Mouse (Mus musculus): ENCODE data around the gene Trhde. TPM values are rescaled to one million over a fixed set of nuclear protein-coding genes. Genes with fewer than 3 reads are reported as not detected.

Gene Trhde
- 0.19 and 0.33 TPM in 2 replicates for polyA plus RNA-seq (2012; rRNA removed)

GRCm38 (mm10) chr10:114802161-114802651 is at the start of gene Trhde:
TSS of gene Trhde (minus strand) at chr10:114802307.
- no peak for DNase-seq (ENCODE audit: low read depth, low spot score)
- WGBS, result 3% methylated on average over 30 of the region's 30 CpGs

- 89% methylated on average over 12 of the region's 12 CpGs for WGBS
- no peak for DNase-seq (ENCODE audit: low read depth, low spot score)
These were observed 39.9 kb upstream of the Trhde start for GRCm38 (mm10) chr10:114841966-114842365.

GRCm38 (mm10) chr10:114841440-114841839 is 39.3 kb upstream of the Trhde start:
- WGBS, result 21% methylated on average over 5 of the region's 5 CpGs
- DNase-seq (ENCODE audit: low read depth, low spot score), result no peak

GRCm38 (mm10) chr10:114831313-114831712 is 29.2 kb upstream of the Trhde start:
- DNase-seq (ENCODE audit: low read depth, low spot score), result no peak
- 52% methylated on average over 7 of the region's 7 CpGs for WGBS

- DNase-seq (ENCODE audit: low read depth, low spot score), result no peak
- WGBS, result 40% methylated on average over 3 of the region's 3 CpGs
These were observed 6.7 kb upstream of the Trhde start for GRCm38 (mm10) chr10:114808799-114809198.

- 52% methylated on average over 3 of the region's 3 CpGs for WGBS
- DNase-seq (ENCODE audit: low read depth, low spot score), result no peak
These were observed 3.8 kb upstream of the Trhde start for GRCm38 (mm10) chr10:114805884-114806283.

- 3% methylated on average over 66 of the region's 66 CpGs for WGBS
These were observed 498 bp downstream of the Trhde start for GRCm38 (mm10) chr10:114801457-114802160.

GRCm38 (mm10) chr10:114800331-114801304 is 1.5 kb downstream of the Trhde start:
- 11% methylated on average over 75 of the region's 75 CpGs for WGBS
- DNase-seq (ENCODE audit: low read depth, low spot score), result no peak

More at GRCm38 (mm10) chr10:114801457-114802160, 498 bp downstream of the Trhde start:
- no peak for DNase-seq (ENCODE audit: low read depth, low spot score)

GRCm38 (mm10) chr10:114799481-114799880 is 2.6 kb downstream of the Trhde start:
- 81% methylated on average over 4 of the region's 4 CpGs for WGBS
- DNase-seq (ENCODE audit: low read depth, low spot score), result no peak

GRCm38 (mm10) chr10:114798788-114799187 is 3.3 kb downstream of the Trhde start:
- no peak for DNase-seq (ENCODE audit: low read depth, low spot score)
- 50% methylated on average over 1 of the region's 1 CpGs for WGBS

GRCm38 (mm10) chr10:114798218-114798617 is 3.9 kb downstream of the Trhde start:
- no peak for DNase-seq (ENCODE audit: low read depth, low spot score)

GRCm38 (mm10) chr10:114797664-114798063 is 4.4 kb downstream of the Trhde start:
- DNase-seq (ENCODE audit: low read depth, low spot score), result no peak
- 81% methylated on average over 1 of the region's 1 CpGs for WGBS

More at GRCm38 (mm10) chr10:114798218-114798617, 3.9 kb downstream of the Trhde start:
- WGBS, result 39% methylated on average over 5 of the region's 5 CpGs

GRCm38 (mm10) chr10:114796872-114797271 is 5.2 kb downstream of the Trhde start:
- no peak for DNase-seq (ENCODE audit: low read depth, low spot score)
- WGBS, result 80% methylated on average over 5 of the region's 5 CpGs

- DNase-seq (ENCODE audit: low read depth, low spot score), result no peak
- 42% methylated on average over 6 of the region's 6 CpGs for WGBS
These were observed 7.9 kb downstream of the Trhde start for GRCm38 (mm10) chr10:114794214-114794613.

- 55% methylated on average over 4 of the region's 4 CpGs for WGBS
- no peak for DNase-seq (ENCODE audit: low read depth, low spot score)
These were observed 36.2 kb downstream of the Trhde start for GRCm38 (mm10) chr10:114765914-114766313.

GRCm38 (mm10) chr10:114762125-114762524 is 40.0 kb downstream of the Trhde start:
- WGBS, result 83% methylated on average over 7 of the region's 7 CpGs
- no peak for DNase-seq (ENCODE audit: low read depth, low spot score)

- no peak for DNase-seq (ENCODE audit: low read depth, low spot score)
- 62% methylated on average over 3 of the region's 3 CpGs for WGBS
These were observed 42.9 kb downstream of the Trhde start for GRCm38 (mm10) chr10:114759240-114759639.

GRCm38 (mm10) chr10:114758614-114759013 is 43.5 kb downstream of the Trhde start:
- no peak for DNase-seq (ENCODE audit: low read depth, low spot score)
- 72% methylated on average over 9 of the region's 9 CpGs for WGBS

- WGBS, result 35% methylated on average over 15 of the region's 15 CpGs
- no peak for DNase-seq (ENCODE audit: low read depth, low spot score)
These were observed 59.1 kb downstream of the Trhde start for GRCm38 (mm10) chr10:114742755-114743705.
